Mouse (Mus musculus) heart, embryonic 16.5 days (tissue): ENCODE results near the gene Nfia. TPM values are rescaled to one million over a fixed set of nuclear protein-coding genes. Genes with fewer than 3 reads are reported as not detected.

Experiments used
- ATAC-seq: fragments of 200-750 bp; cut with Nextera tagmentation; replicated peaks from 2 replicates; pipeline ENCODE4 v1.8.0; 2017; ENCODE audit warnings: moderate number of reproducible peaks; ENCODE audit not compliant: insufficient read depth, low FRiP score; ENCODE audit errors: extremely low read depth
- H3K27ac ChIP-seq: fragments of 300-500 bp; sonication (generic); 2 replicates; pipeline ENCODE4 v1.5.1; 2014; ENCODE audit warnings: mild to moderate bottlenecking, low read length, control low read depth, moderate library complexity
- H3K27me3 ChIP-seq: fragments of 300-500 bp; sonication (generic); 2 replicates; pipeline ENCODE4 v1.6.1; 2014; ENCODE audit warnings: low read length, mixed read lengths; ENCODE audit not compliant: control insufficient read depth, insufficient read depth
- H3K36me3 ChIP-seq: fragments of 300-500 bp; sonication (generic); 2 replicates; pipeline ENCODE4 v1.6.1; 2014; ENCODE audit not compliant: control insufficient read depth, insufficient read depth
- H3K4me1 ChIP-seq: fragments of 300-500 bp; sonication (generic); 2 replicates; pipeline ENCODE4 v1.6.1; 2014; ENCODE audit warnings: low read length, mixed read lengths; ENCODE audit not compliant: control insufficient read depth, insufficient read depth
- H3K4me2 ChIP-seq: fragments of 300-500 bp; sonication (generic); 2 replicates; pipeline ENCODE4 v1.6.1; 2014; ENCODE audit warnings: low read depth, mild to moderate bottlenecking, control low read depth, low read length
- H3K4me3 ChIP-seq: fragments of 300-500 bp; sonication (generic); 2 replicates; pipeline ENCODE4 v1.5.1; 2014; ENCODE audit warnings: mild to moderate bottlenecking, control low read depth, low read length
- H3K9ac ChIP-seq: fragments of 300-500 bp; sonication (generic); 2 replicates; pipeline ENCODE4 v1.6.1; 2014; ENCODE audit warnings: low read length, control low read depth
- H3K9me3 ChIP-seq: fragments of 300-500 bp; sonication (generic); replicated peaks from 2 replicates; pipeline ENCODE4 v1.6.1; 2016; ENCODE audit warnings: low read length; ENCODE audit not compliant: control insufficient read depth
- WGBS: fragments of 180-500 bp; shearing (Covaris S2); extraction: QIAGEN DNeasy Blood & Tissue Kit; methylation state at CpG from one replicate; pipeline ENCODE4 v1.1.7; 2014; 5-methylcytosine and 5-hydroxymethylcytosine counted together
- polyA plus RNA-seq: library from polyadenylated mRNA; unstranded; fragments of >200 nt; fragmentation: Nextera tagmentation; extraction: Ambion mirVana; gene quantifications from 2 replicates; pipeline ENCODE4 v1.2.1, GENCODE M21; 2015

Gene Nfia
- polyA plus RNA-seq, 1 experiment from 2014 or later: 37.3 TPM

DNA sequence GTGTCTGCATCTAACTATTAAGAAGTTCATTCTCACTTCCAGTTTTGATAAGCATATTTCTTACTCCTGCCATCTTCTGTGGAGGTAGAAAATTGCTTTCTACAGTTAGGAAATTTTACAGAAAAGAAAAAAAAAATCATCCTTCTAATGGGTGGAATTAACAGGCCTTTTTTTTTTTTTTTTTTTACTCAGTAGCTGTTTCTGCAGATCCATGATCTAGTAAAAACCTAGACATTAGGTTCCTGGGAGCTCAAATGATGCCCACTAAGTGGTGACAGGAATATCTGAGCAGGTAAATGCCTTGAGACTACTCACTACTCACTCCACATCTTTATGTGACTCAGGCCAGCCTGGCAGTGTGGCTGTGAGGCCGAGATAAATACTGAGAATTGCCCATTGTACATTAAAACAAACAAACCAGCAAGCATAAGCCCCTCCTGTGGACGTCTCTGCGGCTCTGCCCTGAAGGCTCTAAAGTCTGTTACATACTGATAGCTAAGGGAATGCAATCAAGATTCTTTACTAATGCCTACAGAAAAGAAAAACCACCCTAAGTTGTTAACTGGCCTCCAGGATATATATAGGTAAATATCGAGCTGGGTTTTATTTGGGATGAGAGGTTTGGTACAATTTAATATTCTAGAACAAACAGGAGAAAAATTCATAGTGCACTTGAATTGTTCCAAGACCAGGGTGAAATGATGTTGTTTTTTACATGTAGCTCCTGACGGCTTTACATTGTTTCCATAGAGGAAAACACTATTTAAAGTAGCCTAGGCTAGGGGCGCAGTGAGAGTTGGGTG is 57.7 kb downstream of the Nfia start:
- H3K27ac ChIP-seq: no peak overlapping the region
- no peak for ATAC-seq
- peak overlapping the region; percentile 11; the same call in 1 of the 2 replicates for H3K9ac ChIP-seq
- no peaks in the 10 kb centered on the region for H3K36me3 ChIP-seq
- H3K27me3 ChIP-seq: no peaks in the 10 kb centered on the region
- H3K4me1 ChIP-seq: peaks cover 65% of the 10 kb centered on the region
- no peak overlapping the region for H3K4me2 ChIP-seq
- 56% methylated on average over 6 of the region's 6 CpGs for WGBS
- H3K9me3 ChIP-seq: no peaks in the 10 kb centered on the region
- H3K4me3 ChIP-seq: no peak overlapping the region

GRCm38 (mm10) chr4:97830935-97831608 is 58.5 kb downstream of the Nfia start:
- Histone ChIP-seq H3K9ac (no peak overlapping the region), H3K4me1 (peaks cover 64% of the 10 kb centered on the region), H3K36me3 (no peaks in the 10 kb centered on the region), H3K9me3 (no peaks in the 10 kb centered on the region), H3K27me3 (no peaks in the 10 kb centered on the region), H3K4me2 (no peak overlapping the region), H3K27ac (no peak overlapping the region), H3K4me3 (no peak overlapping the region)
- 78% methylated on average over 16 of the region's 16 CpGs for WGBS
- no peak for ATAC-seq

GRCm38 (mm10) chr4:97831611-97832278 is 59.2 kb downstream of the Nfia start:
- WGBS: 75% methylated on average over 7 of the region's 7 CpGs

DNA sequence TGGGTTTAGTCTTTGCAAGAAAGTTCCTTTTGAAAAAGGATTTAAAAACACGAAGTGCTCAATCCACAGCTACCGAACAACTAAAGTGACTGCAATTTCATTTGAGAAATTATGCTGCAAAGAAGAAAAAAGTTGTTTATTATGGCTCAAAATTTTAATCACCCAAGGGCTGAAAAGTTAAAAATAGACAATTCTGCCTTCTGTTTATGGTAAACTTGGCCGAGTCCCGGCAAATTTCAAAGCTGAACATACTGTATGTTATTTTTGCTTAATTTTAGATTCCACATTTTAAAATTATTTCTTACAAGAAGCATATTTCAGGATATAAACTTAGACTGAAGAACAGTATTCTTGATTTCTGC is 59.7 kb downstream of the Nfia start:
- H3K4me3 ChIP-seq: no peak overlapping the region
- no peaks in the 10 kb centered on the region for H3K27me3 ChIP-seq
- no peaks in the 10 kb centered on the region for H3K36me3 ChIP-seq
- H3K4me2 ChIP-seq: no peak overlapping the region
- H3K27ac ChIP-seq: no peak overlapping the region
- peaks cover 57% of the 10 kb centered on the region for H3K4me1 ChIP-seq
- WGBS: 91% methylated on average over 4 of the region's 4 CpGs
- H3K9ac ChIP-seq: no peak overlapping the region
- no peak for ATAC-seq
- H3K9me3 ChIP-seq: no peaks in the 10 kb centered on the region

More at GRCm38 (mm10) chr4:97831611-97832278, 59.2 kb downstream of the Nfia start:
- Histone ChIP-seq H3K4me3 (no peak overlapping the region), H3K27me3 (no peaks in the 10 kb centered on the region), H3K9me3 (no peaks in the 10 kb centered on the region), H3K4me1 (peaks cover 60% of the 10 kb centered on the region), H3K4me2 (no peak overlapping the region), H3K36me3 (no peaks in the 10 kb centered on the region), H3K27ac (peak overlapping the region; percentile 39; the same call in 1 of the 2 replicates), H3K9ac (no peak overlapping the region)
- no peak for ATAC-seq

GRCm38 (mm10) chr4:97836812-97837211 is 64.3 kb downstream of the Nfia start:
- Histone ChIP-seq H3K9ac (no peak overlapping the region), H3K4me3 (no peak overlapping the region), H3K36me3 (no peaks in the 10 kb centered on the region), H3K4me2 (no peak overlapping the region), H3K27me3 (no peaks in the 10 kb centered on the region), H3K27ac (no peak overlapping the region), H3K9me3 (no peaks in the 10 kb centered on the region), H3K4me1 (peaks cover 65% of the 10 kb centered on the region)
- no peak for ATAC-seq
- WGBS: 61% methylated on average over 13 of the region's 13 CpGs

GRCm38 (mm10) chr4:97837724-97838123 is 65.2 kb downstream of the Nfia start:
- H3K4me2 ChIP-seq: no peak overlapping the region
- no peak overlapping the region for H3K9ac ChIP-seq
- ATAC-seq: no peak
- H3K27me3 ChIP-seq: no peaks in the 10 kb centered on the region
- peak overlapping the region; percentile 45; the same call in 1 of the 2 replicates for H3K27ac ChIP-seq
- no peaks in the 10 kb centered on the region for H3K9me3 ChIP-seq
- no peak overlapping the region for H3K4me3 ChIP-seq
- no peaks in the 10 kb centered on the region for H3K36me3 ChIP-seq
- 62% methylated on average over 3 of the region's 3 CpGs for WGBS
- H3K4me1 ChIP-seq: peaks cover 68% of the 10 kb centered on the region

DNA sequence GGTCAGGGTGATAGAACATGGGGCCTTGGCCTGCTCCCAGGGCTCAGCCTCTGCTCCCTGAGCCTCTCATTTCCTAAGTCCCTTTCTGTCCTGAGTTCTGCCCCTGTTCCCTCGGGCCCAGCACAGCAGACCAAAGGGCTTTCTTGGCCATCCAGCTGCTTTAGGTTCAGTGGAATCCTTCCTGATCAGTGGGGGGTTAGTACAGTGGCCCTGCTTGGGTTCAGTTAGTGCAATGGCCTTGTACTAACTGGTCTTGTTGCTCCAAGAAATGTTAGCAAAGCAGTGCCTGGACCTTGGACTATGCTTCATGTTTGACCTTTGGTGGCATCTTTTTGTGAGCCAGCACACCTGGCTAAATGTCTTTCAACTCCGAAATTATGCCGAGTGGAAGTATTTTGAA is 66.1 kb downstream of the Nfia start:
- WGBS: 59% methylated on average over 3 of the region's 3 CpGs
- no peaks in the 10 kb centered on the region for H3K27me3 ChIP-seq
- H3K27ac ChIP-seq: peak overlapping the region; percentile 83
- no peaks in the 10 kb centered on the region for H3K36me3 ChIP-seq
- no peak overlapping the region for H3K4me3 ChIP-seq
- H3K9me3 ChIP-seq: no peaks in the 10 kb centered on the region
- H3K4me1 ChIP-seq: peaks cover 68% of the 10 kb centered on the region
- ATAC-seq: no peak
- peak overlapping the region; percentile 11; the same call in 1 of the 2 replicates for H3K9ac ChIP-seq
- peak overlapping the region; percentile 26; the same call in 1 of the 2 replicates for H3K4me2 ChIP-seq

GRCm38 (mm10) chr4:97839406-97840101 is 67.0 kb downstream of the Nfia start:
- 21% methylated on average over 7 of the region's 7 CpGs for WGBS
- peak overlapping the region; percentile 26; the same call in 1 of the 2 replicates for H3K4me2 ChIP-seq
- H3K27me3 ChIP-seq: no peaks in the 10 kb centered on the region
- H3K9me3 ChIP-seq: no peaks in the 10 kb centered on the region
- peak overlapping the region; percentile 45; the same call in 1 of the 2 replicates for H3K9ac ChIP-seq
- peaks cover 65% of the 10 kb centered on the region for H3K4me1 ChIP-seq
- peak overlapping the region; percentile 83 for H3K27ac ChIP-seq
- no peak overlapping the region for H3K4me3 ChIP-seq
- peak; percentile 47 for ATAC-seq
- H3K36me3 ChIP-seq: no peaks in the 10 kb centered on the region
